Mouse (Mus musculus): ENCODE data around the gene Arl4c.

DNA sequence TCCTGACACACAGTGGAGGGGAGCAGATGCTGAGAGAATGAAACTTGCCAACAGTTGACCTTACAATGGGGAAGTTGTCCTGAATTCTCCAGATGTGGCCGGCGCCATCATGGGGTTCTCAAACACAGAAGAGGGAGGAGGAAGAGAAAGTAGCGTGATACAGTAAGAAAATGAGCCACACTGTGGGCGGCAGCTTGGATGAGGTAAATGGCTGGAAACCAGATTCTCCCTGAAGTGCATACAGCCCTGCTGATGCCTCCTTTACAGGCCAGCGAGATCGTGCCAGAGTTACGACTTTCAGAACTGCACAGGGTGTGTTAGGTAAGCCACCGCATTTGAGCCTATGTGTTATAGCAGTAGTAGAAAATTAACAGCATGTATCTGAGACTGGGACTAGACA lies 49.3 kb downstream of the Arl4c start:
- TF ChIP-seq MYC (IDR thresholded peaks at IDR 0.05; ENCODE audit: low read depth, low read length) (no peak), CTCF (IDR thresholded peaks at IDR 0.05 in 2 of 3, conservative IDR thresholded peaks at IDR 0.05 in 1 of 3; ENCODE audit: control insufficient read depth in 1 of 3, insufficient read depth in 1 of 3, low read depth in 2 of 3, low read length in 3 of 3, poor library complexity in 1 of 3, severe bottlenecking in 1 of 3) (no peak), GATA1 (IDR thresholded peaks at IDR 0.05; ENCODE audit: low read depth, low read length) (no peak), POLR2A (IDR thresholded peaks at IDR 0.05; ENCODE audit: control insufficient read depth in 1 of 2, insufficient read depth in 1 of 2, low read depth in 1 of 2, low read length in 2 of 2, poor library complexity in 1 of 2) (no peak), ZC3H11A (IDR thresholded peaks at IDR 0.05; ENCODE audit: low read depth, low read length) (no peak), ZKSCAN1 (IDR thresholded peaks at IDR 0.05; ENCODE audit: low read depth, low read length) (no peak), CHD2 (IDR thresholded peaks at IDR 0.05; ENCODE audit: low read length) (no peak), UBTF (IDR thresholded peaks at IDR 0.05; ENCODE audit: borderline replicate concordance, insufficient read depth, low read depth, low read length) (no peak), MAZ (IDR thresholded peaks at IDR 0.05; ENCODE audit: low read depth, low read length) (no peak)

Measured in MEL (cell line).